Mouse (Mus musculus) cerebellum, adult 11-12 months (tissue): Measurements from ENCODE around the gene Prr22.
A peak's percentile ranks its signal among the peaks of the same experiment; 100 is the strongest.

Source experiments
- DNase-seq: peaks from one replicate; pipeline ENCODE4 v3.0.0; 2022

The Prr22 gene

GRCm38 (mm10) chr17:56769950-56770349, at the start of gene Prr22:
TSS of gene Prr22 (plus strand) at chr17:56770250.
- no peak for DNase-seq

- DNase-seq: no peak
Measured at GRCm38 (mm10) chr17:56722441-56722840, 47.6 kb upstream of the Prr22 start.

- no peak for DNase-seq
Measured at GRCm38 (mm10) chr17:56723419-56724161, 46.5 kb upstream of the Prr22 start.

- DNase-seq: no peak
Measured at GRCm38 (mm10) chr17:56727029-56727649, 42.9 kb upstream of the Prr22 start.

- peak; percentile 16 for DNase-seq
Measured at GRCm38 (mm10) chr17:56727659-56728058, 42.4 kb upstream of the Prr22 start.

GRCm38 (mm10) chr17:56728117-56728516, 41.9 kb upstream of the Prr22 start:
- peak; percentile 19 for DNase-seq

- DNase-seq: peak; percentile 38
Measured at GRCm38 (mm10) chr17:56729151-56729550, 40.9 kb upstream of the Prr22 start.

GRCm38 (mm10) chr17:56729656-56730055, 40.4 kb upstream of the Prr22 start:
- no peak for DNase-seq

- DNase-seq: no peak
Measured at GRCm38 (mm10) chr17:56736534-56736933, 33.5 kb upstream of the Prr22 start.

- DNase-seq: no peak
Measured at GRCm38 (mm10) chr17:56738221-56738620, 31.8 kb upstream of the Prr22 start.

GRCm38 (mm10) chr17:56740118-56740787, 29.8 kb upstream of the Prr22 start:
- no peak for DNase-seq

- DNase-seq: no peak
Measured at GRCm38 (mm10) chr17:56740788-56741160, 29.3 kb upstream of the Prr22 start.

- DNase-seq: no peak
Measured at GRCm38 (mm10) chr17:56744173-56744572, 25.9 kb upstream of the Prr22 start.

GRCm38 (mm10) chr17:56751404-56752072, 18.5 kb upstream of the Prr22 start:
- DNase-seq: no peak

GRCm38 (mm10) chr17:56753452-56753851, 16.6 kb upstream of the Prr22 start:
- DNase-seq: no peak

GRCm38 (mm10) chr17:56754271-56755185, 15.5 kb upstream of the Prr22 start:
- DNase-seq: no peak

GRCm38 (mm10) chr17:56756703-56757399, 13.2 kb upstream of the Prr22 start:
- no peak for DNase-seq

- peak; percentile 40 for DNase-seq
Measured at GRCm38 (mm10) chr17:56757416-56758123, 12.5 kb upstream of the Prr22 start, which contains the start of gene Nrtn. TSS of gene Nrtn (minus strand) at chr17:56757530.

GRCm38 (mm10) chr17:56758132-56758531, 11.9 kb upstream of the Prr22 start:
- peak; percentile 69 for DNase-seq

GRCm38 (mm10) chr17:56759261-56759660, 10.8 kb upstream of the Prr22 start:
- peak; percentile 47 for DNase-seq

- DNase-seq: peak; percentile 69
Measured at GRCm38 (mm10) chr17:56761077-56761476, 9.0 kb upstream of the Prr22 start.
